Mouse (Mus musculus) hindbrain, embryonic 13.5 days (tissue): Measurements from ENCODE around the gene Chml. TPM values are rescaled to one million over a fixed set of nuclear protein-coding genes. Genes with fewer than 3 reads are reported as not detected.

ENCODE experiments used
- ATAC-seq: fragments of 200-750 bp; cut with Nextera tagmentation; 2 replicates; pipeline ENCODE4 v1.8.0; 2017; ENCODE audit warnings: moderate TSS enrichment; ENCODE audit not compliant: low FRiP score
- H3K27ac ChIP-seq: fragments of 300-500 bp; sonication (generic); 2 replicates; pipeline ENCODE4 v1.5.1; 2015; ENCODE audit warnings: inconsistent platforms, mild to moderate bottlenecking, moderate library complexity
- H3K27me3 ChIP-seq: fragments of 300-500 bp; sonication (generic); 2 replicates; pipeline ENCODE4 v1.6.1; 2015; ENCODE audit warnings: mild to moderate bottlenecking, inconsistent platforms
- H3K36me3 ChIP-seq: fragments of 300-500 bp; sonication (generic); 2 replicates; pipeline ENCODE4 v1.6.1; 2015; ENCODE audit warnings: mild to moderate bottlenecking, inconsistent platforms
- H3K4me1 ChIP-seq: fragments of 300-500 bp; sonication (generic); replicated peaks from 2 replicates; pipeline ENCODE4 v1.6.1; 2015; ENCODE audit warnings: inconsistent platforms
- H3K4me2 ChIP-seq: fragments of 300-500 bp; sonication (generic); 2 replicates; pipeline ENCODE4 v1.6.1; 2015; ENCODE audit warnings: inconsistent platforms, mild to moderate bottlenecking, moderate library complexity
- H3K4me3 ChIP-seq: fragments of 300-500 bp; sonication (generic); 2 replicates; pipeline ENCODE4 v1.5.1; 2015; ENCODE audit warnings: mild to moderate bottlenecking, inconsistent platforms
- H3K9ac ChIP-seq: fragments of 300-500 bp; sonication (generic); 2 replicates; pipeline ENCODE4 v1.6.1; 2015; ENCODE audit warnings: mild to moderate bottlenecking, inconsistent platforms
- H3K9me3 ChIP-seq: fragments of 300-500 bp; sonication (generic); 2 replicates; pipeline ENCODE4 v1.6.1; 2016; ENCODE audit warnings: inconsistent platforms
- WGBS: fragments of 180-500 bp; shearing (Covaris S2); methylation state at CpG from one replicate; pipeline ENCODE4 v1.1.7; 2015; 5-methylcytosine and 5-hydroxymethylcytosine counted together
- polyA plus RNA-seq: library from polyadenylated mRNA; unstranded; fragments of >200 nt; fragmentation: Nextera tagmentation; extraction: Ambion mirVana; gene quantifications from 2 replicates; pipeline ENCODE4 v1.2.1, GENCODE M21; 2015

The Chml gene
- polyA plus RNA-seq, 1 experiment from 2014 or later = 3.3 TPM

DNA sequence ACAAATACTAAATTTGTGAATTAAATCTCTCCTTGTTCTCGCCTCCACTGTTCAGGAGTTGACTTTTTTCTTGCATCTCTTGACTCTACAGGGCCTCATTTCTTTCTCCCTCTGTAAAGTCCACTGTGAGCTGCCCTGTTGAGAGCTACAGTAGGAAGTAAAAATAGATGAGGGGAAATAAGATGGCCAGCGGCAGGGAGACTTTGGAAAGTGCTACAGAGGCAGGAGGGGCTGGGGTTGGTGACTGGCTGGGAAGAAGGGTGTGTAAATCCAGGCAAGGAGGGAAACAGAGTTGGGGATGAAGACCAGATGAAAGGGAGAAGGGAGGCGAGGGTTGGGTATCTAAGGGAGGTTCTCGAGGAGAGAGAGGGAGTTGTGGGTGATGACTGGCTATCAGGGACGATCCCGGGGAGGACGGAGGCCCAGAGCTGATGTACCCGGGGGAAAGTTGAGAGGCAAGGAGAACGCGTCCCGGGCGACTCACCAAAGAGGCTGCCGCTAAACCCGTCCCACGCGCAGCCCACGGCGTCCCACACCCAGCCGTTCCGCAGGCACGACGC, 935 bp downstream of the Chml start:
- Histone ChIP-seq H3K4me3 (peak overlapping the region; percentile 77), H3K9ac (peak overlapping the region; percentile 82), H3K4me1 (peaks cover 30% of the 10 kb centered on the region), H3K27me3 (no peaks in the 10 kb centered on the region), H3K27ac (peak overlapping the region; percentile 90), H3K36me3 (peaks cover 13% of the 10 kb centered on the region), H3K9me3 (no peaks in the 10 kb centered on the region), H3K4me2 (peak overlapping the region; percentile 74)
- under 1% methylated on average over 22 of the region's 22 CpGs for WGBS
- ATAC-seq = no peak

DNA sequence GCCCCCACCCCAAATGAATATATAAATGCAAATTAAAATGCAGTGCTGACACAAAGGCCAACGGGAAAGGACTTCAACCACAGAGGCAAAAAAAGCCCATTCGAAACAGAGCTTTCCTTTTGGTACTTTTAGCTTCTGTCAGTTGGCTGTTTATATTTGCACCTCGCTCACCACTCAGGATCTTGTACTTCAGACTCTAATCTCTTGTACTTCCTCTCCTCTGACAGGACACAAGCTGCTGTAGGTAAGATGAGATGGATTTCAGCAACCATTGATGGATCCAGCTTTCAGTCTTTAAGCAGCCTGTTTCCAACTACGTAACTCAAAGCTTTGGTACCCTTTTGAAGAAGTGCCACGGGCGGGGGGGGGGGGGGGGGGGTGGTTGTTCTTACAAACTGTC, 11.7 kb downstream of the Chml start:
- Histone ChIP-seq H3K9me3 (no peaks in the 10 kb centered on the region), H3K4me1 (no peaks in the 10 kb centered on the region), H3K36me3 (peaks cover 5% of the 10 kb centered on the region), H3K9ac (no peak overlapping the region), H3K27ac (no peak overlapping the region), H3K4me3 (no peak overlapping the region), H3K27me3 (no peaks in the 10 kb centered on the region), H3K4me2 (no peak overlapping the region)
- no peak for ATAC-seq
- WGBS = 86% methylated on average over 6 of the region's 6 CpGs

DNA sequence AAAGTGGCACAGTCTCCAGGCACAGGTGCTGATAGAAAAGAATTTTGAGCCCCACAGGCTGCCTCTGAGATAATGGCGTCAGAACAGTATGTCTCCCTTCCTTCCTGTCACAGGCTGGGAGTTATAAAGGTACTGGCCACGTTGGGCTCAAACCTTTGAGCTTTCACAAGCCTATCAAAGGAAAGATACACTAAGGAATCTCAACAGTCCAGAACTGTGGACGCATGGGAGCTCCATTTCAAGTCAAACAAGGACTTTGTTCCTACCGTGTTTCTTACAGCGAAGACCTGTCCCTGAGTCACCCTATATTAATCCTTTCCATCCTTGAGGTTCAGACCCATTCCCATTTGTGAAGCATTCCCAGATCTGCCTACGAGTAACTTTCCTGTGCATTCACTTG, 15.2 kb downstream of the Chml start:
- Histone ChIP-seq H3K9ac (no peak overlapping the region), H3K4me3 (no peak overlapping the region), H3K4me2 (no peak overlapping the region), H3K4me1 (no peaks in the 10 kb centered on the region), H3K27ac (no peak overlapping the region), H3K9me3 (no peaks in the 10 kb centered on the region), H3K27me3 (no peaks in the 10 kb centered on the region), H3K36me3 (no peaks in the 10 kb centered on the region)
- 89% methylated on average over 6 of the region's 6 CpGs for WGBS
- no peak for ATAC-seq

DNA sequence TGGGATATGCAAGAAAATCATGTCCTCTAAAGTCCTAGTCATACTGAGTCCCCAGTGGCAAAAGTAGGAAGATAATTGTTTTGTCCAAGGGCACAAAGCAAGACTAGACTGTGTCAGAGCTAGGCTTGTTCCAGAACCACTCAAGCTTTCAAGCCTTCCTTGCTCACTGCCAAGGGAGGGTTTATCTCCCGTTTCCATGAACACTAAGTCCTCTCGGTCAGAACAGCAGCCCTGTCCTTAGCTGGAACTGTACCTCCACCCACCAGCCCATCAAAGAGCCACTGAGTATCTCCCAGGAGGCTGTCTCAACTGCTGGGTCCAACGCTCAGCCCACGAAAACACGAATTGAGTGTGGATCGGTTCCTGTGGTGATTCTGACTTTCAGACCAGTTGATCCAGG, 17.6 kb downstream of the Chml start:
- H3K4me3 ChIP-seq = no peak overlapping the region
- no peak for ATAC-seq
- no peaks in the 10 kb centered on the region for H3K4me1 ChIP-seq
- WGBS = 94% methylated on average over 6 of the region's 6 CpGs
- H3K4me2 ChIP-seq = no peak overlapping the region
- no peaks in the 10 kb centered on the region for H3K9me3 ChIP-seq
- no peak overlapping the region for H3K9ac ChIP-seq
- H3K27me3 ChIP-seq = no peaks in the 10 kb centered on the region
- no peaks in the 10 kb centered on the region for H3K36me3 ChIP-seq
- H3K27ac ChIP-seq = no peak overlapping the region

DNA sequence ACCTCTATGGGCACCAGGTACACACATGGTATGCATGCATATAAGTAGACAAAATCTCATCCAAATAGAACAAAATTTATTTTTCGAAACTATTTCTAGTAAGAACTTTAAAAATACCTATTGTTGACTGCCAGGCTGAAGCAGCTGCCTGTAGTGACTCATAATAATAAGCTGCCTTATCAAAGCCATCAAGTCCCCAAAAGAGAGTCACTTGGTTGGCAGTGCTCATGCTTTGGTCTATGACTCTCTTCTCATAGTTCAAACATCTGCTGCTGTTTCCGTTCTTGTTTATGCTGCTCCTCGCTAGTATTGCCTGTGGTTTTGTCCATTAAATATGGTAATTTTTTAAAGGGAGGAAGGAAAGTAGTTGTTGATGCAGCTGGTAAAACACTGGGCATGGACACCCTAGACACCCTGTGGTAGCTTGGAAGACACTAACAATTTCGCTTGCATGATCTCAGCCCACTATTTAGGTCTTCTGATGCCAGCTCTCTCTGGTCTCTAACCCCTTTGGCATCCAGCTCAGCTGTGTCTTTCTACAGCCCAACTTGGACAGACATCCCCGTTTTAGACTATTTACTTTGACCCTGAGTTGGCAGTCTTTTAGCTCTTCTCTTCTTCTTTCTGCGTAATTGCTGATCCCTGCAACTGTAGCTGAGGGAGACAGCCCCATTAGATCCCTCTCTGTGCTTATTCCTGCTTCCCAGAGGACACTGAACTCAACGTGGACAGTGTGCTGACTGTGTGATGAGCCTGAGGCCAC, 19.0 kb downstream of the Chml start:
- Histone ChIP-seq H3K36me3 (no peaks in the 10 kb centered on the region), H3K4me2 (no peak overlapping the region), H3K27ac (no peak overlapping the region), H3K9ac (no peak overlapping the region), H3K27me3 (no peaks in the 10 kb centered on the region), H3K9me3 (no peaks in the 10 kb centered on the region), H3K4me1 (no peaks in the 10 kb centered on the region), H3K4me3 (no peak overlapping the region)
- ATAC-seq = no peak
- WGBS = 87% methylated on average over 7 of the region's 7 CpGs

DNA sequence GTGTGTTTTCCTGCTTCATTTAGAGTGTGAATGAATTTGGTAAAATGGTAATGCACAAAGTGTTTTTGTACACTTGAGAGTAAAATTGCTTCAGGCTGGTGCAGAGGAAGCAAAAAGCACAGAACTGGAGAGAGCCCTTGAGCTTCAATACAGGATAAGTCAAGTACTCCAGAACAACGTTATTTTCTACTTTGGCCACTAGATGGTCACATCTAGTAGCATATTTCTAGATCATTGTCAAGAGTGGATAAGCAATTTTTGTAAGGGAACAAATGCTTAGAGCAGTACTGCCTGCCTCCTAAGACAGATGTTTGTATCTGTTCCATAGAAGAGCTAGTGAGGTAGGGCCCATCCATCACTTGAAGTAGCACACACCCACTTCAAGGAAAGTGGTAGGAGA, 21.1 kb downstream of the Chml start:
- Histone ChIP-seq H3K9me3 (no peaks in the 10 kb centered on the region), H3K4me3 (no peak overlapping the region), H3K27ac (no peak overlapping the region), H3K27me3 (no peaks in the 10 kb centered on the region), H3K4me2 (no peak overlapping the region), H3K36me3 (no peaks in the 10 kb centered on the region), H3K9ac (no peak overlapping the region), H3K4me1 (no peaks in the 10 kb centered on the region)
- no peak for ATAC-seq
- 32% methylated on average over 1 of the region's 1 CpGs for WGBS

DNA sequence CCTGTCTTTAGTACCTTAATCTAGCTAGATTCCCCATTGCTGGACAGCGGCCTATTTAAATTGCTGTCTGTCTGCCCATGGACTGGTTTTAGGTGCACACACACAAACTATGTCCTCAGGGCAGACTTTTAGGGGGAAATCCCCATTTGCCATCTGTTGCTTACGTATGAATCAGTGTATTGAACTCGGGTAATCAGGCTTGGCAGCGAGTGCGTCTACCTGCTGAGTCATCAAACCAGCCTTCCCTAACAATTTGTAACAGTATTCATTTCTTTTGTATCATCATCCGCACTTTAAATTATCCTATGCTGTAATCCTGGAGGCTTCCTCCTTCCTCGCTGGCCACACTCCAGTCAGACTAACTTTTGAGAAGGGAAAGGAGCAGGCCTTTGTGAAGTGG, 22.7 kb downstream of the Chml start:
- no peak overlapping the region for H3K9ac ChIP-seq
- H3K27ac ChIP-seq = no peak overlapping the region
- no peak overlapping the region for H3K4me2 ChIP-seq
- H3K27me3 ChIP-seq = no peaks in the 10 kb centered on the region
- no peaks in the 10 kb centered on the region for H3K4me1 ChIP-seq
- H3K9me3 ChIP-seq = no peaks in the 10 kb centered on the region
- ATAC-seq = no peak
- 73% methylated on average over 7 of the region's 7 CpGs for WGBS
- no peaks in the 10 kb centered on the region for H3K36me3 ChIP-seq
- no peak overlapping the region for H3K4me3 ChIP-seq

DNA sequence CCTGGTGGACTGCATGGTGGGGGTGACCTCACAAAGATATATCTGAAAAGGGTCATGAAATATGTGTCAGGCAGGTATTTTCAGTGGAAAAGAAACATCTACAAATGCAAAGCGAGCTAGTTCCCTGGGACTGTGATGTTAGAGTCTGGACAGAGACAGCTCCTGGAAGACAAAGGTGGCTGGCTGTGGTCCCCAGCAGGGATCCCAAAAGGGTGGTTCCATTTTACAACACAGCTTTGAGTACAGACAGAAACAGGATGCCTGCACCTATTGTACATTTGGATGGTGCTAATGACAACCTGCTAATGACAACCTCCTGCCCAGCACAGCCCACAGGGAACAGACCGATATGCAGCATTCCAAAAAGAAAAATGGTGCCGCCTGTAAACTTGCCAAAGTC, 23.2 kb downstream of the Chml start:
- no peak overlapping the region for H3K27ac ChIP-seq
- H3K27me3 ChIP-seq = no peaks in the 10 kb centered on the region
- H3K36me3 ChIP-seq = no peaks in the 10 kb centered on the region
- H3K9ac ChIP-seq = no peak overlapping the region
- WGBS = 85% methylated on average over 3 of the region's 3 CpGs
- no peaks in the 10 kb centered on the region for H3K4me1 ChIP-seq
- ATAC-seq = no peak
- no peaks in the 10 kb centered on the region for H3K9me3 ChIP-seq
- H3K4me3 ChIP-seq = no peak overlapping the region
- H3K4me2 ChIP-seq = no peak overlapping the region

DNA sequence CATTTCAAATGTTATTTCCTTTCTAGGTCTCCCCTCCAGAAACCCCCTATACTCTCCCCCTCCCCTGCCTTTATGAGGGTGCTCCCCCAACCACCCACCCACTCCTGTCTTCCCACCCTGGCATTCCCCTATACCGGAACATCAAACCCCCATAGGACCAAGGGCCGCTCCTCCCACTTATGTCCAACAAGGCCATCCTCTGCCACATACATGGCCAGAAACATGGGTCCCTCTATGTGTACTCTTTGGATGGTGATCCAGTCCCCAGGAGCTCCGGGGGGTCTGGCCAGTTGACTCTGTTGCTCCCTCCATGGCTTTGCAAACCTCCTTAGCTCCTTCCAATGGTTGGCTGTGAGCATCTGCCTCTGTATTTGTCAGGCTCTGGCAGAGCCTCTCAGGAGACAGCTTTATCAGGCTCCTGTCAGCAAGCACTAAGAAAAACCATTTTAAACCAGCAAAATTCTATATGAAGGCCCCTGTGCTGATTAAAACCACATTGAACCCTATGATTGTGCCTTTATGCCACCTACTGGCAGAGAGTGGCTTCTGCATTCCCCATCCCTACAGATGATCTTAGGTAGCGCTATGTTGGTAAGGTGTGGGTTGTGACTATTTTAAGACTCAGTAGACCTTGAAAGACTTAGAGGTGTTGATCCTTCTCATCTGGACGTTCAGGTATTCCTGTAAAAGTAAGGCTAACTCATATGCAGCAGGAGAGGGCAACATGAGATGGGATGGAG, 23.9 kb downstream of the Chml start:
- H3K27ac ChIP-seq = no peak overlapping the region
- H3K4me3 ChIP-seq = no peak overlapping the region
- no peak overlapping the region; the same call in 1 of the 2 replicates for H3K9ac ChIP-seq
- no peak overlapping the region for H3K4me2 ChIP-seq
- no peaks in the 10 kb centered on the region for H3K9me3 ChIP-seq
- 78% methylated on average over 5 of the region's 5 CpGs for WGBS
- H3K27me3 ChIP-seq = no peaks in the 10 kb centered on the region
- H3K36me3 ChIP-seq = no peaks in the 10 kb centered on the region
- peak; percentile 55 for ATAC-seq
- no peaks in the 10 kb centered on the region for H3K4me1 ChIP-seq

DNA sequence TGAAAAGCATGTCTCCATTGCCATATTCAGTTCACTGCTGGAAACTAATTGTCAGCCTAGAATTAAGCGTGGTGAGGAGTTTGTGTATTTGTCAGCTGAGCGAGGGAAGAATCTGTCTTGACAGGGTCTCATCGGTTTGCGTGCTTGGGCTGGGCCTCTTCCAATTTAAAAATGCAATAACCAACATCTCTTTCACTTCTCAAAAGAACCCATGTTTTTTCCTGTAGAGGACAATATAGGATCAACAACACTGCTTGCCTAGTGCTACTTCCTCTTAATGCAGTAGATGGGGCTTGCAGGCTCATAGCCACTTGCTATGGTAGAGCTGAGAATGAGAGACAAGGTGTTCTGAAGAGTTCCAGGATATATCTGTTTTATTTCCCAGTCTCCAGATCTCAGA, 32.8 kb downstream of the Chml start:
- no peak for ATAC-seq
- 97% methylated on average over 4 of the region's 4 CpGs for WGBS
- Histone ChIP-seq H3K4me1 (no peaks in the 10 kb centered on the region), H3K4me2 (no peak overlapping the region), H3K36me3 (0 out of 2 replicates have a peak, but pooled peaks cover 3% of the 10 kb centered on the region), H3K9ac (no peak overlapping the region), H3K27me3 (no peaks in the 10 kb centered on the region), H3K9me3 (no peaks in the 10 kb centered on the region), H3K4me3 (no peak overlapping the region), H3K27ac (no peak overlapping the region)

DNA sequence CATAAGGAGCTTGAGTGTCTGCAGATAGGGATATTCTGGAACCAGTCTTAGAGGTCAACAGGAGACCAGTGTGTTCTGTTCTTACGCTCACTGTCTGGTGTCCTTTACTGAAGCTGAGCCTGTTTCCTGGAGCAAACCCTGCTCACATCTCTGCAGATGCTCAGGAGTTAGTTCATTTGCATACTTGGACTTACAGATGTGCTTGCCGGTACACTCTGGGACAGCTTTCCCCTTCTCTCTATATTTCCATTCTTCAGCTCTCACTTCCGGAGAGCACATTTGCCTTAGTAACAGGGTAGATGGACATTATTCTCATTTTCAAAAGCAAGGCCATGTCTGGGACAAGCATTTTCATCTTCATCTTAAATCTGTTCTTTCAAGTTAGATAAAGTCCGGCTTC, 44.1 kb downstream of the Chml start:
- no peaks in the 10 kb centered on the region for H3K9me3 ChIP-seq
- H3K27ac ChIP-seq = no peak overlapping the region
- ATAC-seq = no peak
- no peak overlapping the region for H3K9ac ChIP-seq
- H3K4me1 ChIP-seq = no peaks in the 10 kb centered on the region
- no peak overlapping the region for H3K4me3 ChIP-seq
- no peak overlapping the region for H3K4me2 ChIP-seq
- H3K27me3 ChIP-seq = no peaks in the 10 kb centered on the region
- 93% methylated on average over 4 of the region's 4 CpGs for WGBS
- H3K36me3 ChIP-seq = no peaks in the 10 kb centered on the region

DNA sequence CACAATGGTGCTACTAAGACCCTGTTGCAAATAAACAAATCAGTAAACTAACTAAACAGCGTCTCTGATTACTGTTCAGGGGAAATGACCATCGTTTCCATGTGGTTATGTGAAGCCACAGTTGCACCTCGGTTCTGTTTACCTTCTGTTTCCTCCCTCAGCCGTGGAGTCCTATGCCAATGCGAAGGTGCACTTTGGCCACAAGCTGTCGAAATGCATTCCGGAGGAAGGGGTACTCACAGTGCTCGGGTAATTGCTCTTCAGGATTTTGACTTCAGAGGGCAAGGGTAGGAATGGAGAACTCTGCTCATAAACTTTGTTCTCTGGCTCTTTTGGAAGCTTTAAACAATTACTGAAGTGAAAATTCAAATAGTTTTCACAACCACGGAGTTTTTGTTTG, 45.7 kb downstream of the Chml start:
- no peak for ATAC-seq
- no peak overlapping the region for H3K27ac ChIP-seq
- H3K4me2 ChIP-seq = no peak overlapping the region
- H3K4me3 ChIP-seq = no peak overlapping the region
- no peaks in the 10 kb centered on the region for H3K36me3 ChIP-seq
- no peak overlapping the region for H3K9ac ChIP-seq
- H3K4me1 ChIP-seq = no peaks in the 10 kb centered on the region
- 80% methylated on average over 9 of the region's 9 CpGs for WGBS
- no peaks in the 10 kb centered on the region for H3K9me3 ChIP-seq
- no peaks in the 10 kb centered on the region for H3K27me3 ChIP-seq
